Mouse (Mus musculus): Measurements from ENCODE around the gene Fam214b.
A peak's percentile ranks its signal among the peaks of the same experiment; 100 is the strongest.

Gene Fam214b

GRCm38 (mm10) chr4:43036356-43036755 lies 9.7 kb downstream of the Fam214b start:
- TF ChIP-seq NANOG (IDR thresholded peaks at IDR 0.05; ENCODE audit: borderline replicate concordance, low read length) (no peak), POU5F1 (IDR thresholded peaks at IDR 0.05; ENCODE audit: borderline replicate concordance, low read length) (no peak), CTCF (conservative IDR thresholded peaks at IDR 0.05; ENCODE audit: low read length) (no peak)
- H3K27me3 ChIP-seq (ENCODE audit: insufficient read depth, low read length), result peaks cover 5% of the 10 kb centered on the region; the same call in 1 of the 2 replicates
- H3K4me3 ChIP-seq (replicated peaks; ENCODE audit: low read length), result no peak overlapping the region
- H3K36me3 ChIP-seq (ENCODE audit: insufficient read depth, low read length), result peaks cover 30% of the 10 kb centered on the region
- H3K9me3 ChIP-seq (ENCODE audit: low read length), result no peaks in the 10 kb centered on the region
- H3K4me1 ChIP-seq (replicated peaks; ENCODE audit: low read depth, low read length), result peaks cover 59% of the 10 kb centered on the region

DNA sequence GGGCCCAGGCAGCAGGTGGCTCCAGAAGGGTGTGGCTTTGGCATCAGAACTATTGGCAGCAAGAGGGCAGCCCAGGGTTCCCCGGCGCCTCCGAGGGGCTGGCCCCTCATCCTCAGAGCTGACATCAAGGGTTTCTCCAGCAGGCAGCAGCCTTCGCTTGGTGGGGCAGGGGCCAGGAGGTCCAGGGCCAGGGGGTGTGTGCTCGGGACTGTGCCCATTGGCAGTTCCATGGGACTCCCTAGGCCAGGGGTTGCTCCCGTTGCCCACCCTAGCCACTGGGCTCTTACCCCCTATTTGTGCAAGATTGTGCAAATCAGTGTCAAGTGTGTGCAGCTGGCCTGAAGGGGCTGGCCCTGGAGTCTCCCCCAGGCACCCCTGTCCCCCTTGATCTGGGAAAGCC lies 10.2 kb downstream of the Fam214b start:
- Histone ChIP-seq H3K4me1 (replicated peaks; ENCODE audit: low read depth, low read length) (peaks cover 54% of the 10 kb centered on the region), H3K9me3 (ENCODE audit: low read length) (no peaks in the 10 kb centered on the region), H3K36me3 (ENCODE audit: insufficient read depth, low read length) (peaks cover 30% of the 10 kb centered on the region), H3K4me3 (replicated peaks; ENCODE audit: low read length) (no peak overlapping the region), H3K27me3 (ENCODE audit: insufficient read depth, low read length) (peaks cover 5% of the 10 kb centered on the region; the same call in 1 of the 2 replicates)
- no peak for TF ChIP-seq CTCF (conservative IDR thresholded peaks at IDR 0.05; ENCODE audit: low read length)
- TF ChIP-seq NANOG (IDR thresholded peaks at IDR 0.05; ENCODE audit: borderline replicate concordance, low read length), result no peak
- TF ChIP-seq POU5F1 (IDR thresholded peaks at IDR 0.05; ENCODE audit: borderline replicate concordance, low read length), result no peak

GRCm38 (mm10) chr4:43033481-43033880 lies 12.5 kb downstream of the Fam214b start:
- Histone ChIP-seq H3K4me1 (replicated peaks; ENCODE audit: low read depth, low read length) (peaks cover 50% of the 10 kb centered on the region), H3K4me3 (replicated peaks; ENCODE audit: low read length) (peak overlapping the region; percentile 13; the same call in 1 of the 2 replicates), H3K27me3 (ENCODE audit: insufficient read depth, low read length) (no peaks in the 10 kb centered on the region), H3K9me3 (ENCODE audit: low read length) (no peaks in the 10 kb centered on the region), H3K36me3 (ENCODE audit: insufficient read depth, low read length) (peaks cover 52% of the 10 kb centered on the region)
- TF ChIP-seq CTCF (conservative IDR thresholded peaks at IDR 0.05; ENCODE audit: low read length), result no peak

- peaks cover 61% of the 10 kb centered on the region for H3K36me3 ChIP-seq (ENCODE audit: insufficient read depth, low read length)
- H3K4me1 ChIP-seq (replicated peaks; ENCODE audit: low read depth, low read length), result peaks cover 50% of the 10 kb centered on the region
- no peaks in the 10 kb centered on the region for H3K27me3 ChIP-seq (ENCODE audit: insufficient read depth, low read length)
- no peaks in the 10 kb centered on the region for H3K9me3 ChIP-seq (ENCODE audit: low read length)
- TF ChIP-seq NANOG (IDR thresholded peaks at IDR 0.05; ENCODE audit: borderline replicate concordance, low read length), result no peak
- TF ChIP-seq POU5F1 (IDR thresholded peaks at IDR 0.05; ENCODE audit: borderline replicate concordance, low read length), result no peak
- no peak for TF ChIP-seq CTCF (conservative IDR thresholded peaks at IDR 0.05; ENCODE audit: low read length)
- H3K4me3 ChIP-seq (replicated peaks; ENCODE audit: low read length), result no peak overlapping the region
These were observed 13.5 kb downstream of the Fam214b start for GRCm38 (mm10) chr4:43032501-43032900.

DNA sequence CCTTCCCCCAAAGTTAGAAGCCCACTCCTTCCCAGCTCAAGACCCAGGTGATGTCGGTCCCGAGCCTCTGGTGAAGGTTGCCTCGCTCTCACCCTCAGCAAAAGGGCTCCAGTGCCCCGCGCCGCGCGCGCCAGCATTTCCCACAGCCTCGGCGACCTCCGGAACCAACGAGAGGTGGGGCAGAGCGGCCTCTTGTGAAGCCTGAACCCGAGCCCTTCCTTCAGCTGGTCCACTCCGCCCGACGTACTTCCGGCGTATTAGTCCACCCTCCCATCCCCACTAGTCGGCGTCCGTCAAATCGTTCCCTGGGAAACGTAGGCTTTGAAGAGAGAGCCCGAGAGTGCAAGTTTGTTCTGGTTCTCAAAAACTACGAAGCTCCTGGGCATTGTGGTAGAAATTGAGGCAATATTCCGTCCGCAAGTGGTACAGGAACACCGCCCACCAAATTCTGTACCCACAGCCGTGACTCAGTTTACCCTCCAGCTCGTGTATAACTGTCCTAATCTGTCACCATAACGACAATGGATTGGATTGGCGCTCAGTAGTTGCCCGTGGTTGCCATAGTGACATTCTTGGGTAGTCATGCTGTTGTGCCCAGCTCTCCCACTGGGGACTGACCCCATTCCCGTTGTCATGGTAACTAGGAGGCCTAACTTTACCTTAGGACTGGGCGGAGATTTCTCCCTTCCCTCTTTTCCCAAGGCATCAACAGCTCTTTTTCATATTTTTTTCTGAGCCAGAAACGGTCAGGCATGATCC lies 14.6 kb downstream of the Fam214b start, which contains the start of gene Stoml2:
Gene Stoml2, minus strand, starts transcription at position 474 of the 759 bp plus-strand sequence.
- no peaks in the 10 kb centered on the region for H3K27me3 ChIP-seq (ENCODE audit: insufficient read depth, low read length)

DNA sequence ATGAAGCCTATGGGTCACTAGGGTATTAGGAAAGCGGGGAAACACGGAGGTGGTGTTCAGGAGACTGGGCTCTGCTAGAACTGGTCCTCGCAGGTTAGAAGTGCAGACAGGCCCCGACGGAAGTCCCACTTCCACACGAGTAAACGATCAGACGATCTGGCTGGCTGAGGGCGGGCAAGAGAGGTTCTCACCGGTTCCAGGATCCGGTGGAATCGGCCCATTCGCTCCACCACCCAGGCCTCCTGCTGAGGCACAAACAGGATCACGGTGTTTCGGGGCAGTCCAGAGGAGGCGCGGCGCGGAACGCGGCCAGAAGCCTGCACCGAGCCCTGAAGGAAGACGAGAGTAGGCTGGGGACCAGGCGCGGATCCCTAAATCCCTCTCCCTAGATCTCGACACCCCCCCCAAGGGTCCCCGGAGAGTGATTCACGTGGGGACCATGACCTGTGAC lies 15.2 kb downstream of the Fam214b start:
- Histone ChIP-seq H3K27me3 (ENCODE audit: insufficient read depth, low read length) (no peaks in the 10 kb centered on the region), H3K9me3 (ENCODE audit: low read length) (no peaks in the 10 kb centered on the region), H3K36me3 (ENCODE audit: insufficient read depth, low read length) (peaks cover 64% of the 10 kb centered on the region), H3K4me1 (replicated peaks; ENCODE audit: low read depth, low read length) (peaks cover 48% of the 10 kb centered on the region), H3K4me3 (replicated peaks; ENCODE audit: low read length) (peak overlapping the region; percentile 94)
- TF ChIP-seq NANOG (IDR thresholded peaks at IDR 0.05; ENCODE audit: borderline replicate concordance, low read length), result no peak
- no peak for TF ChIP-seq CTCF (conservative IDR thresholded peaks at IDR 0.05; ENCODE audit: low read length)
- TF ChIP-seq POU5F1 (IDR thresholded peaks at IDR 0.05; ENCODE audit: borderline replicate concordance, low read length), result no peak

More for the DNA sequence above, 14.6 kb downstream of the Fam214b start, which contains the start of gene Stoml2:
- Histone ChIP-seq H3K9me3 (ENCODE audit: low read length) (no peaks in the 10 kb centered on the region), H3K4me3 (replicated peaks; ENCODE audit: low read length) (peak within 1 kb of the TSS; percentile 94), H3K36me3 (ENCODE audit: insufficient read depth, low read length) (peaks cover 69% of the 10 kb centered on the region), H3K4me1 (replicated peaks; ENCODE audit: low read depth, low read length) (peaks cover 47% of the 10 kb centered on the region)
- TF ChIP-seq NANOG (IDR thresholded peaks at IDR 0.05; ENCODE audit: borderline replicate concordance, low read length) (no peak), POU5F1 (IDR thresholded peaks at IDR 0.05; ENCODE audit: borderline replicate concordance, low read length) (no peak), CTCF (conservative IDR thresholded peaks at IDR 0.05; ENCODE audit: low read length) (no peak)

DNA sequence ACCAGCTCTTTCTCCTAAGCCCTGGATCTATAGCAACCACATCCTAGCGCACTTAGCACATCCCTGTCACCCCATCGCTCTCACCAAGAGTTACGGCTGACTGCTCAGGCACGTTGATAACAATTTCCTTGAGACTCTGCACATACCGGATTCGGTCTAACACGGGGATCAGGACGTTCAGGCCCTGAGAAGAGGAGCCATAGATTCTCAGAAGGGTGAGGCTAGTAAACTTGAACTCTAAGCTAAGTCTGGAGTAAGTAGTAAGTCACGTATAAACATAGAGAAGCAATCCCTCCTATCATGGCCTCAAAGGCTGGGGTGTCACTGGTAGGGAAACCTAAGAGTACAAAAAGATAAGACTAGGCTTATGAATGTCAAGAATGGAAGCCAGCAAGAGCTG lies 15.7 kb downstream of the Fam214b start:
- no peak for TF ChIP-seq CTCF (conservative IDR thresholded peaks at IDR 0.05; ENCODE audit: low read length)
- TF ChIP-seq NANOG (IDR thresholded peaks at IDR 0.05; ENCODE audit: borderline replicate concordance, low read length), result no peak
- no peak for TF ChIP-seq POU5F1 (IDR thresholded peaks at IDR 0.05; ENCODE audit: borderline replicate concordance, low read length)
- Histone ChIP-seq H3K36me3 (ENCODE audit: insufficient read depth, low read length) (peaks cover 60% of the 10 kb centered on the region), H3K4me1 (replicated peaks; ENCODE audit: low read depth, low read length) (peaks cover 48% of the 10 kb centered on the region), H3K9me3 (ENCODE audit: low read length) (no peaks in the 10 kb centered on the region), H3K27me3 (ENCODE audit: insufficient read depth, low read length) (no peaks in the 10 kb centered on the region), H3K4me3 (replicated peaks; ENCODE audit: low read length) (peak overlapping the region; percentile 94)

DNA sequence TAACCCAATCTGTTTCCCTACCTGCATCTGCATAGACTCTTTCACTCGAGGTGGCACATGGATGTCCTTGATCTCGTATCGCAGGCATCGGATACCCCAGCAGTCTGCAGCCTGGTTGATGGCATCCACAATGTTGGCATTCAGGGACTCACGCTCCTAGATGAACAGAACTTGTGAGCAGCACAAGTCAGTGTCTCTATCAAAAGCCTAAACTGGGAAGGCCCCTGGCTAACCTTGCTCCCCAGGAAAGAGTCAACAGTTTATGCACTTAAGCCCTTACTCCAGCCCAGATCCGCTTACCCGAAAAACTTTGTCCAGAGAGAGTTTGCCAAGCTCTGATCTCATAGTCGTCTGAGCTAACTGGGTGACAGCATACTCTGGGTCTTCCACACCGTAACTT lies 16.3 kb downstream of the Fam214b start:
- TF ChIP-seq POU5F1 (IDR thresholded peaks at IDR 0.05; ENCODE audit: borderline replicate concordance, low read length) (no peak), NANOG (IDR thresholded peaks at IDR 0.05; ENCODE audit: borderline replicate concordance, low read length) (no peak), CTCF (conservative IDR thresholded peaks at IDR 0.05; ENCODE audit: low read length) (no peak)
- Histone ChIP-seq H3K36me3 (ENCODE audit: insufficient read depth, low read length) (peaks cover 59% of the 10 kb centered on the region), H3K4me1 (replicated peaks; ENCODE audit: low read depth, low read length) (peaks cover 52% of the 10 kb centered on the region), H3K4me3 (replicated peaks; ENCODE audit: low read length) (peak overlapping the region; percentile 94), H3K27me3 (ENCODE audit: insufficient read depth, low read length) (no peaks in the 10 kb centered on the region), H3K9me3 (ENCODE audit: low read length) (no peaks in the 10 kb centered on the region)
